Mouse (Mus musculus) mouse embryonic stem cell (cell line): ENCODE data around the gene Dmrta2.

Source experiments
- in situ Hi-C, 2 experiments: fragments of 300-500 bp; cut with MboI; formaldehyde crosslinking; loops; 1 replicate in 1 of 2; 3 replicates in 1 of 2; pipeline ENCODE4 v1.14.3; 2019 to 2020; ENCODE audit warnings: low sequenced_read_pairs in 2 of 2, low pct_unique_long_range_greater_than_20kb in 1 of 2, mixed read lengths in 1 of 2; ENCODE audit not compliant: unreplicated experiment in 1 of 2

The Dmrta2 gene

GRCm38 (mm10) chr4:109978068-109978857 lies 410 bp downstream of the Dmrta2 start:
- in situ Hi-C loops = loop anchor here in 1 of 2 experiments (5.0 kb wide), 1 partner anchor 321 kb away; no protein-coding TSS in a partner anchor

- in situ Hi-C loops = loop anchor here in 1 of 2 experiments (5.0 kb wide), 1 partner anchor 322 kb away; no protein-coding TSS in a partner anchor
These were observed 1.0 kb downstream of the Dmrta2 start for GRCm38 (mm10) chr4:109978858-109979340.

DNA sequence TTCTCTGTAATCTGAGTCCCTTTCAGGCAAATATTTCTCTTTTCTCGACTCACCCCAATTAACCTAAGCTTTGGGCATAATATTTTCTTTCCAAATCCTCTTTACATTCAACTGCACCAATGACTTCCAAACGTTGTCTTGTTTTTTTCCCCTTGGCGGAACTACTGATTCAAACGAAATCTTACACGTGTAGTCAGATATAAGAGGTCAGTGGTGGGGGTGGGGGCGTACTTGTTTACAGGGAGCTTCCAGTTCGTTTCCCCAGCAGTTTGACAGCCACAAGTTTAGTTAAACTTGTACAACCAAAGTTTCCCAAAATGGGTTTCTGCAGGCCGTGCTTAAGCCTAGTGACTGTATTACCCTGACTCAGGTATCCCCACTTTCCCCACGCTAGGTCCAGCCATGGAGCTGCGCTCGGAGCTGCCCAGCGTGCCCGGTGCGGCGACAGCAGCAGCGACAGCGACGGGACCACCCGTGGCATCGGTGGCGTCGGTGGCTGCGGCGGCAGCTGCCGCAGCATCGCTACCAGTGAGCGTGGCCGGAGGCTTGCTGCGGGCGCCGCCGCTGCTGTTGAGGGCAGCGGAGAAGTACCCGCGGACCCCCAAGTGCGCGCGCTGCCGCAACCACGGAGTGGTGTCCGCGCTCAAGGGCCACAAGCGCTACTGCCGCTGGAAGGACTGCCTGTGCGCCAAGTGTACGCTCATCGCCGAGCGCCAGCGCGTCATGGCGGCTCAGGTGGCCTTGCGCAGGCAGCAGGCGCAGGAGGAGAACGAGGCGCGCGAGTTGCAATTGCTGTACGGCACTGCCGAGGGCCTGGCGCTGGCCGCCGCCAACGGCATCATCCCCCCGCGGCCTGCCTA lies 1.8 kb downstream of the Dmrta2 start:
- in situ Hi-C loops = loop anchor here in 1 of 2 experiments (5.0 kb wide), 1 partner anchor 322 kb away; no protein-coding TSS in a partner anchor

GRCm38 (mm10) chr4:109980321-109981082 lies 2.6 kb downstream of the Dmrta2 start:
- in situ Hi-C loops = no loop called here

GRCm38 (mm10) chr4:109981083-109981870 lies 3.4 kb downstream of the Dmrta2 start:
- in situ Hi-C loops = no loop called here

- in situ Hi-C loops = no loop called here
These were observed 4.2 kb downstream of the Dmrta2 start for GRCm38 (mm10) chr4:109981871-109982680.

DNA sequence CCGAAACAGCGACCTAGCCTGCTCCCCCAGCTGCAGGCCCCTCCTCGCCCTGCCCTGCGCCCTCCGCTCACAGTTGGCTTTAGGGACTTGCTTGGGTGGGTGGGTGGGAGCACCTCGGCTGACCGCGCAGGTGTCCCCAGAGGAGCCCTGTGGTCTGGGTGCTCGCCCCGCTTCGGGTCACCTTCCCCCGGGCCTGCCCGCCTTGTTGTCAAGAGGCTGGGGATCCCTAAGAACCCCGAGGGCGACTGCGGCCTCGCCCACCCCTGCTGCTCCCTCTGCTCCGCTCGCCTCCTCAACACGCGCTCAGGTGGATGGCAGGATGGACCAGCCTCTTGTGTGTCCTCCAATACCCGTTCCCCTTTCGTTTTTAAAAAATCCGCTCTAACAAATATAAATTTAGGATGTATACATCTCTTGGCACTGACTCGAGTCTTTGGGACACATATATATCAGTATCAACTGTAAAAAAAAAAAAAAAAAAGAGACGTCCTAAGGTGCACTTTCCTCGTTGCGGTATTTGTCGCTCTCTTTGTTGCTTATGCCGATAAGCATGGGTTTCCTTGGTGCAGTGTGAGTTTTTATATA lies 4.9 kb downstream of the Dmrta2 start:
- in situ Hi-C loops = no loop called here

- in situ Hi-C loops = no loop called here
These were observed 5.6 kb downstream of the Dmrta2 start for GRCm38 (mm10) chr4:109983281-109984001.

DNA sequence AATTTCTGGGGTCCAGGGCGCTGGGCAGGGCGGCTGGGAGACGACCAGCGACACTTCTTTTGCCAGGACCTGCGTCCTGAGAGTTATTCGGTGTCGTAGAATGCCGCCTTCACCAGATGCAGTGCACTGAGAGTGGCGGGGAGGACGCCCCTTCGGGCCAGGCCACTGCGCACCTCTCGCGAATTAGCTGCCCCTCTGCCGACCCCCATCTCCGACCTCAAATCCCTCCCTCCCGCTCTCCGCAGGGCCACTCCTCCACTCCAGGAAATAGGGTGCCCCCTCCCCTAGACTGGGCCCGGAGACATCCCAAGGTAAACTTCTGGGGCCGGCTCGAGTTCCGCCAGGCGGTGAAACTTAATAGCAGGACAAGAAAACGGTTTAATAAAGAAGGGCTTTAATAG lies 6.2 kb downstream of the Dmrta2 start:
- in situ Hi-C loops = no loop called here

DNA sequence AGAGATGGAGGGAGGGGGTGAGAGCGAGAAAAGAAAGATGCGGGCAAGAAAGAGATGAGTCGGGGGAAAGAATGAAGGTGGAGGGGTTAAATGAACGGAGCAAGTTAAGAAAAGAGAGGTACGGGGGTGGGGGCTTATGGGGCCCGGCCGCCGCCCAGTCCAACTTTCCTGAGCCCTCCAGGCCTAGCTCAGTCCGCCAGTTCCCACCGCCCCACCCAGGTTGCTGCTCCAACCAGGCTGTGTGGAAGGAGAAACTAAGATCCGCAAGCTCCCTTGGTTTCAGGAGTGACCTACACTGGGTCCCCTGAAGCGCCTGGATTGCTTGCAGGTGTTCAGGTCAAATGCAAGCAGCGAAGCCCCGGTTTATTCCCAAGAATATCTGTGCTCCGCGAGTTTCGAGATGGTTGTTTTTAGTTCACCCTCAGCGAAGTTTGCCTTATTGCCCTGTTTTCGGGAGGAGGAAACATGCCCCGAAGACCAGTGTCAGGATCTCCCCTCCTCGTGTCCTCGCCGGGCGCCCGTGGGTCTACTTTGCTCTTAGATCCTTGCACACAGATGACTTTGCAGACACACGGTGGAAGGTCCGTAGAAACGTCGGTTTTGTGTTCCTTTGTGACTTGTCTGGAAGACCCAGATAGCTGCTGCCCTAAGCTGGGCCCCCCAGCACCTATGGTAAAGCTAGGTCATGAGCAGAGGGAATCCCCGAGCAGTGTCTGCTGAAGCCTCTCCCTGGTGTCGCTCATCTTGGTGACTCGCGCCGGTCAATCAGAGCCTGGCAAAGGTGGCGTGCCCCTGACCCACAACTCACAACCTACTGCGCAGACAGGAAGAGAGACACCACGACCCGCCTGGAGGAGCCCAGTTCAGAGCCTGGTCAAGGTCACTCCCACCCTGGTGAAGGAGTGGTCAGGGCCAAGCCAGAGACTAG lies 6.9 kb downstream of the Dmrta2 start:
- in situ Hi-C loops = no loop called here

GRCm38 (mm10) chr4:109985424-109986172 lies 7.7 kb downstream of the Dmrta2 start:
- in situ Hi-C loops = no loop called here

GRCm38 (mm10) chr4:109986301-109986700 lies 8.4 kb downstream of the Dmrta2 start:
- in situ Hi-C loops = no loop called here

- in situ Hi-C loops = no loop called here
These were observed 9.0 kb downstream of the Dmrta2 start for GRCm38 (mm10) chr4:109986748-109987355.
